Mouse (Mus musculus) brain, adult 10 weeks (tissue): ENCODE data around the gene Olfr348. TPM values are rescaled to one million over a fixed set of nuclear protein-coding genes. Genes with fewer than 3 reads are reported as not detected.

Source experiments
- polyA plus RNA-seq: library from polyadenylated mRNA; stranded (reverse); fragments of 350-450 nt; fragmentation: Illumina TruSeq; extraction: RNeasy Lipid Tissue Mini Kit (QIAGEN cat#74804); gene quantifications from one replicate; pipeline ENCODE4 v1.2.3, GENCODE M21; 2015; ENCODE audit warnings: low read depth, low replicate concordance

Gene Olfr348
- polyA plus RNA-seq, result not detected

GRCm38 (mm10) chr2:36783976-36784375, at the start of gene Olfr348:
Olfr348 (plus strand) TSS chr2:36784276.

GRCm38 (mm10) chr2:36790238-36790637, 6.2 kb downstream of the Olfr348 start, which contains the start of gene Olfr50:
Olfr50 (plus strand) TSS chr2:36790538.

GRCm38 (mm10) chr2:36816932-36817331, 32.9 kb downstream of the Olfr348 start, which contains the start of gene Olfr3:
Olfr3 (minus strand) TSS chr2:36817032.

Other genes with a start within 250 kb of the Olfr348 start
- gene Olfr344, start 217.6 kb upstream of the Olfr348 start, polyA plus RNA-seq, result not detected
- not detected for gene Olfr345, start 144.2 kb upstream of the Olfr348 start, polyA plus RNA-seq
- not detected for gene Olfr346, start 98.5 kb upstream of the Olfr348 start, polyA plus RNA-seq
- gene Olfr347, start 52.4 kb upstream of the Olfr348 start, polyA plus RNA-seq, result not detected
- not detected for gene Olfr50, start 6.3 kb downstream of the Olfr348 start, polyA plus RNA-seq
- not detected for gene Olfr3, start 32.8 kb downstream of the Olfr348 start, polyA plus RNA-seq
- gene Olfr350, start 62.0 kb downstream of the Olfr348 start, polyA plus RNA-seq, result not detected
- not detected for gene Olfr351, start 78.4 kb downstream of the Olfr348 start, polyA plus RNA-seq
- gene Olfr352, start 84.2 kb downstream of the Olfr348 start, polyA plus RNA-seq, result not detected
- gene Olfr353, start 108.7 kb downstream of the Olfr348 start, polyA plus RNA-seq, result not detected
- not detected for gene Olfr354, start 121.4 kb downstream of the Olfr348 start, polyA plus RNA-seq
- gene Olfr355, start 144.6 kb downstream of the Olfr348 start, polyA plus RNA-seq, result not detected
- gene Olfr356, start 152.8 kb downstream of the Olfr348 start, polyA plus RNA-seq, result not detected
- gene Olfr357, start 209.6 kb downstream of the Olfr348 start, polyA plus RNA-seq, result not detected
- gene Olfr358, start 225.1 kb downstream of the Olfr348 start, polyA plus RNA-seq, result not detected